Comparison of ENCODE assay signal across 10 mouse cellular contexts in genomic region chr10:93691344-93691743, GRCm38 (mm10).
"Had no signal": no experiment of that assay in that cellular context is flagged by ENCODE, and none has a peak within 500 bp of the region (broad histone marks: within the 10 kb centered on the region; RNA-seq: fewer than 3 reads in every experiment).

No protein-coding gene starts in this region.

- H3K4me1 ChIP-seq: stomach, embryonic 15.5 days had no signal

- H3K9me3 ChIP-seq: kidney, embryonic 15.5 days; liver, embryonic 12.5 days; midbrain, embryonic 12.5 days; stomach, embryonic 15.5 days had no signal

- H3K27ac ChIP-seq: kidney, embryonic 15.5 days; liver, embryonic 12.5 days; midbrain, embryonic 12.5 days; stomach, embryonic 15.5 days had no signal

- DNase-seq: kidney, adult 2 months; kidney, postnatal 14 days; left cerebral cortex, postnatal 4 days; right cerebral cortex, postnatal 14 days; thymus, adult 18-20 months; thymus, postnatal 14 days had no signal

- H3K27me3 ChIP-seq: kidney, embryonic 15.5 days; liver, embryonic 12.5 days; midbrain, embryonic 12.5 days; stomach, embryonic 15.5 days had no signal

- H3K4me2 ChIP-seq: kidney, embryonic 15.5 days; liver, embryonic 12.5 days; midbrain, embryonic 12.5 days; stomach, embryonic 15.5 days had no signal

- ATAC-seq: liver, embryonic 12.5 days had no signal

- H3K9ac ChIP-seq: kidney, embryonic 15.5 days; liver, embryonic 12.5 days; midbrain, embryonic 12.5 days; stomach, embryonic 15.5 days had no signal

- H3K4me3 ChIP-seq: kidney, embryonic 15.5 days; liver, embryonic 12.5 days; midbrain, embryonic 12.5 days; stomach, embryonic 15.5 days had no signal

- H3K36me3 ChIP-seq: kidney, embryonic 15.5 days; liver, embryonic 12.5 days; midbrain, embryonic 12.5 days; stomach, embryonic 15.5 days had no signal
